Mouse (Mus musculus) kidney, adult 2 months (tissue): ENCODE measurements at regions not wholly inside any gene's neighbourhood (a gene's known extent, or its start where the extent isn't known, plus 50 kb on each side); places are given as distances from the start of the nearest gene placed in this dataset.
"Not testable (repeated sequence)": the region's sequence is repeated elsewhere in the genome, so short reads cannot be mapped to it uniquely, and the experiment has no call there.

Experiments used
- DNase-seq: peaks from one replicate; pipeline ENCODE4 v3.0.0; 2021
- H3K27ac ChIP-seq: fragments of 200-500 bp; 2 replicates; pipeline ENCODE4 v1.5.1; 2012; ENCODE audit warnings: low read depth, low read length, control low read depth, inconsistent platforms; ENCODE audit not compliant: insufficient read depth
- H3K27me3 ChIP-seq: fragments of 200-500 bp; replicated peaks from 2 replicates; pipeline ENCODE4 v1.6.1; 2012; ENCODE audit warnings: mild to moderate bottlenecking, moderate library complexity, low read length, inconsistent platforms; ENCODE audit not compliant: control insufficient read depth, insufficient read depth
- H3K36me3 ChIP-seq: fragments of 200-500 bp; 2 replicates; pipeline ENCODE4 v1.6.1; 2012; ENCODE audit warnings: mild to moderate bottlenecking, moderate library complexity, low read length, inconsistent platforms; ENCODE audit not compliant: control insufficient read depth, insufficient read depth
- H3K4me1 ChIP-seq: fragments of 200-500 bp; 2 replicates; pipeline ENCODE4 v1.6.1; 2011; ENCODE audit warnings: low read length; ENCODE audit not compliant: control insufficient read depth, insufficient read depth
- H3K4me3 ChIP-seq: fragments of 200-500 bp; 2 replicates; pipeline ENCODE4 v1.5.1; 2011; ENCODE audit warnings: mild to moderate bottlenecking, low read depth, low read length, control low read depth; ENCODE audit not compliant: insufficient read depth
- CTCF ChIP-seq: fragments of 200-500 bp; conservative IDR thresholded peaks from 2 replicates; pipeline ENCODE4 v1.5.1; 2011; ENCODE audit warnings: low read depth, mild to moderate bottlenecking, control low read depth, low read length, moderate library complexity, mixed read lengths; ENCODE audit not compliant: insufficient read depth, insufficient read length
- POLR2A ChIP-seq: fragments of 200-500 bp; IDR thresholded peaks from one replicate; pipeline ENCODE4 v1.6.1; 2011; ENCODE audit warnings: low read depth, low read length, control low read depth
- WGBS: fragments of 180-500 bp; shearing (Covaris S2); methylation state at CpG from one replicate; pipeline ENCODE4 v1.1.7; 2018; 5-methylcytosine and 5-hydroxymethylcytosine counted together

- no peak overlapping the region for H3K4me3 ChIP-seq
- no peak for DNase-seq
- H3K27me3 ChIP-seq, result no peaks in the 10 kb centered on the region
- no peaks in the 10 kb centered on the region for H3K4me1 ChIP-seq
- TF ChIP-seq POLR2A (no peak), CTCF (no peak)
- WGBS, result 33% methylated on average over 1 of the region's 1 CpGs
- no peaks in the 10 kb centered on the region for H3K36me3 ChIP-seq
- no peak overlapping the region for H3K27ac ChIP-seq
Observed at GRCm38 (mm10) chr8:86254680-86255079, 325.8 kb downstream of the Abcc12 start.

GRCm38 (mm10) chr8:86252696-86253355 is 327.7 kb downstream of the Abcc12 start:
- TF ChIP-seq POLR2A, result no peak
- no peak for TF ChIP-seq CTCF
- 65% methylated on average over 4 of the region's 4 CpGs for WGBS
- Histone ChIP-seq H3K27me3 (no peaks in the 10 kb centered on the region), H3K4me1 (no peaks in the 10 kb centered on the region), H3K4me3 (no peak overlapping the region), H3K27ac (no peak overlapping the region), H3K36me3 (no peaks in the 10 kb centered on the region)
- no peak for DNase-seq

DNA sequence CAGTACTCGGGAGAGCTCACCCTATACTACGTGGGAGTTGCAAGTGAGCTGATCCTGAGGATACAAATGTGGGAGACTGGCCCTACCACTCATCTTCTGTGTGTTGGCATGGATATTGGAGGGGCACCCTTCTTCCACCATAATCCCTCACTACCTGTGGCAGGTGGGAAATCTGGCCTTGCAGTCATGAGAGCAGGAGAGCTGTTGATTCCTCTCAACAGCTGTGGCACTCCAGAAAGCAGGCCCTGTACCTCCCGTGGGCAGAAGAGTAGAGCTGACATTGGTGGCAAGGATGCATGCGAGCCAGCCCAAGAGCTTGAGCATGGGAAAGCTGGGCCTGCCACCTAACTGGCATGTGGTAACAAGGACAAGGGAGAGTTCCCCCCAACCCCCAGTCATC is 345.8 kb downstream of the Abcc12 start:
- 70% methylated on average over 4 of the region's 4 CpGs for WGBS
- DNase-seq, result no peak
- Histone ChIP-seq H3K4me3 (no peak overlapping the region), H3K27me3 (no peaks in the 10 kb centered on the region), H3K36me3 (no peaks in the 10 kb centered on the region), H3K4me1 (no peaks in the 10 kb centered on the region), H3K27ac (no peak overlapping the region)
- no peak for TF ChIP-seq CTCF
- TF ChIP-seq POLR2A, result no peak

DNA sequence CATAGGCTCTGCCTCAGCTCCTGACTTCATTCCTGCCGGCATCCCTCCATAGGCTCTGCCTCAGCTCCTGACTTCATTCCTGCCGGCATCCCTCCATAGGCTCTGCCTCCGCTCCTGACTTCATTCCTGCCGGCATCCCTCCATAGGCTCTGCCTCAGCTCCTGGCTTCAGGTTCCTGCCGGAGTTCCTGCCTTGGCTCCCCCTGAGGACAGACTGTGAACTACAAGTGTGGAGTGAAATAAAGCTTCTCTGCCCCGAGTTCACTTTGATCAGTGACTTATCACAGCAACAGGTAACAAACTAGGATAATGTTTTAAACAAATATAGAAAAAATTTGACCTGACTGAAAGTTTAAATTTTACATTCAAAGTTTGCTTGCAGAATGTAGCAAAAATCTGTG is 348.5 kb downstream of the Abcc12 start:
- not testable (repeated sequence) for H3K27me3 ChIP-seq, H3K4me1 ChIP-seq, H3K27ac ChIP-seq, H3K4me3 ChIP-seq, H3K36me3 ChIP-seq
- 81% methylated on average over 6 of the region's 6 CpGs for WGBS
- DNase-seq, result peak; percentile 8

DNA sequence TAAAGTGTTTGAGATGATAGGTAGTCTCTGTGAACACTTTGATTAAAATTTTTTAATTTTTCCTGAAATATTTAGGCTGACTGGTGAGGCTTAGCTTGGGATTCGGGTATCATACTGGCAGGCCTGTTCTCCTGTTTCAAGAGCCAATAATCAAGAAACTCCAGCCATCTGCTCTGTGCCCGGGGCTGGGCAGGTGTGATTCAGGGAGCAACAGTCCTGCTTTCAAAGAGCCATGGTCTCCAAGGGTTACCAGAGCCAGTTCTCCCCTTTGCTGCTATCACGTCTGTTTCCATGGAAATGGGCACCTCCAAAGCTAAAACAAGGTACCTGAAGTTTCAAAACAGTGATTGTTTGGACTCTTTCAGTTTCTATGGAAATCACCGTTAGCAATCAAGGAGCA is 355.6 kb downstream of the Abcc12 start:
- H3K36me3 ChIP-seq, result no peaks in the 10 kb centered on the region
- TF ChIP-seq CTCF (no peak), POLR2A (no peak)
- no peak for DNase-seq

GRCm38 (mm10) chr8:86222715-86223114 is 357.8 kb downstream of the Abcc12 start:
- no peaks in the 10 kb centered on the region for H3K4me1 ChIP-seq
- H3K36me3 ChIP-seq, result no peaks in the 10 kb centered on the region
- WGBS, result 88% methylated on average over 7 of the region's 7 CpGs
- no peaks in the 10 kb centered on the region; the same call in 1 of the 2 replicates for H3K27me3 ChIP-seq
- no peak for DNase-seq
- no peak overlapping the region for H3K27ac ChIP-seq
- TF ChIP-seq CTCF, result no peak
- no peak for TF ChIP-seq POLR2A
- H3K4me3 ChIP-seq, result no peak overlapping the region

More for the DNA sequence above, 355.6 kb downstream of the Abcc12 start:
- Histone ChIP-seq H3K4me1 (no peaks in the 10 kb centered on the region), H3K27ac (no peak overlapping the region), H3K4me3 (no peak overlapping the region), H3K27me3 (no peaks in the 10 kb centered on the region; the same call in 1 of the 2 replicates)
- WGBS, result 59% methylated on average over 4 of the region's 4 CpGs

GRCm38 (mm10) chr8:86222228-86222627 is 358.3 kb downstream of the Abcc12 start:
- 95% methylated on average over 4 of the region's 4 CpGs for WGBS
- Histone ChIP-seq H3K4me1 (no peaks in the 10 kb centered on the region), H3K27ac (no peak overlapping the region), H3K4me3 (no peak overlapping the region), H3K36me3 (no peaks in the 10 kb centered on the region), H3K27me3 (no peaks in the 10 kb centered on the region; the same call in 1 of the 2 replicates)
- TF ChIP-seq POLR2A, result no peak
- no peak for TF ChIP-seq CTCF
- no peak for DNase-seq
